Mouse (Mus musculus) heart, embryonic 13.5 days (tissue): ENCODE measurements at regions not wholly inside any gene's neighbourhood (a gene's known extent, or its start where the extent isn't known, plus 50 kb on each side); places are given as distances from the start of the nearest gene placed in this dataset.

Experiments
- ATAC-seq: fragments of 200-750 bp; cut with Nextera tagmentation; 2 replicates; pipeline ENCODE4 v1.8.0; 2017; ENCODE audit warnings: moderate TSS enrichment; ENCODE audit not compliant: insufficient number of reproducible peaks, low FRiP score, low TSS enrichment; ENCODE audit errors: extremely low read depth
- H3K27ac ChIP-seq: fragments of 300-500 bp; sonication (generic); replicated peaks from 2 replicates; pipeline ENCODE4 v1.5.1; 2015; ENCODE audit warnings: moderate library complexity, mild to moderate bottlenecking, inconsistent platforms
- H3K27me3 ChIP-seq: fragments of 300-500 bp; sonication (generic); replicated peaks from 2 replicates; pipeline ENCODE4 v1.6.1; 2015; ENCODE audit warnings: mild to moderate bottlenecking, inconsistent platforms
- H3K36me3 ChIP-seq: fragments of 300-500 bp; sonication (generic); 2 replicates; pipeline ENCODE4 v1.6.1; 2015; ENCODE audit warnings: mild to moderate bottlenecking, inconsistent platforms
- H3K4me1 ChIP-seq: fragments of 300-500 bp; sonication (generic); 2 replicates; pipeline ENCODE4 v1.6.1; 2015; ENCODE audit warnings: inconsistent platforms
- H3K4me2 ChIP-seq: fragments of 300-500 bp; sonication (generic); 2 replicates; pipeline ENCODE4 v1.6.1; 2015; ENCODE audit warnings: inconsistent platforms, mild to moderate bottlenecking, moderate library complexity
- H3K4me3 ChIP-seq: fragments of 300-500 bp; sonication (generic); 2 replicates; pipeline ENCODE4 v1.5.1; 2015; ENCODE audit warnings: moderate library complexity, mild to moderate bottlenecking, inconsistent platforms
- H3K9ac ChIP-seq: fragments of 300-500 bp; sonication (generic); 2 replicates; pipeline ENCODE4 v1.6.1; 2015; ENCODE audit warnings: inconsistent platforms, mild to moderate bottlenecking, moderate library complexity
- H3K9me3 ChIP-seq: fragments of 300-500 bp; sonication (generic); 2 replicates; pipeline ENCODE4 v1.6.1; 2016; ENCODE audit warnings: inconsistent platforms
- WGBS: fragments of 180-500 bp; shearing (Covaris S2); methylation state at CpG from one replicate; pipeline ENCODE4 v1.1.7; 2015; ENCODE audit warnings: mixed read lengths; 5-methylcytosine and 5-hydroxymethylcytosine counted together

DNA sequence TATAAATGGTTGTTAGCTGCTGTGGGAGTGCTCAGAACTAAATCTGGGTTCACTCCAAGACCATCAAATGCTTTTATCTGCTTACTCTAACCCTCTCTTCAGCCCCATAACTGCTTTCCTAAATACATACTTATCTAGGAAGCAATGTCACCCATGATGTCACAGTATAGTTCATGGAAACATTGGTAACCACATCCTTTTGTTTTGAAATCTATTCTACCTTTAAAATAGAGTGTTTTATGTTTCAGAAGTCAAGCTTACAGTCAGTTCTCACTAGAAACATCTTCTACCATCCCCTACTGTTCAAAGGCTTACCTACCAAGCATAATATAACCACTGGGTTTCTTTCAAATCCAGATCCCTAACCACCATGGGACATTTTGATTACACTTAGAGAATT, 436.4 kb upstream of the Intu start:
- H3K36me3 ChIP-seq: no peaks in the 10 kb centered on the region
- no peaks in the 10 kb centered on the region for H3K4me1 ChIP-seq
- no peaks in the 10 kb centered on the region for H3K27me3 ChIP-seq
- H3K9ac ChIP-seq: no peak overlapping the region
- H3K4me3 ChIP-seq: no peak overlapping the region
- H3K27ac ChIP-seq: no peak overlapping the region
- peaks cover 4% of the 10 kb centered on the region for H3K9me3 ChIP-seq
- no peak for ATAC-seq
- H3K4me2 ChIP-seq: no peak overlapping the region

DNA sequence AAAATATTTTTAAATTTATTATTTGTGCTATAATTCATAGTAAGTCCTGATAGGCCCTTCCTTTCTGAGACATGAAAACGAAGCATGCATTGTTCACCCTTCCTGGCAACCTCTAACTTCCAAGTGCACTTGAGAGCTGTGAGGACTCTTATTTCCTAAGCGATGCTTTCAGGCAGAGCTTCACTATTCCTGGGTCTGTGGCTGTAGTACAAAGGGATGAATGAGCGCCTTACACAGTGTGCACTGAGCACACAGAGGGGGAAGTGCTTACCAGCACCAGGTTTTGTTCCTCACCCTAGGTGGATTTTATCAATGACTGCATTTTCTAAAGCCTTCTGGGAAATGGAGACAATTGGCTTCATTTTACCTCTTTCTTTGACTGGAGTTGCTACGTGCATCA, 428.4 kb upstream of the Intu start:
- Histone ChIP-seq H3K9ac (no peak overlapping the region), H3K36me3 (no peaks in the 10 kb centered on the region)
- WGBS: 68% methylated on average over 4 of the region's 4 CpGs

DNA sequence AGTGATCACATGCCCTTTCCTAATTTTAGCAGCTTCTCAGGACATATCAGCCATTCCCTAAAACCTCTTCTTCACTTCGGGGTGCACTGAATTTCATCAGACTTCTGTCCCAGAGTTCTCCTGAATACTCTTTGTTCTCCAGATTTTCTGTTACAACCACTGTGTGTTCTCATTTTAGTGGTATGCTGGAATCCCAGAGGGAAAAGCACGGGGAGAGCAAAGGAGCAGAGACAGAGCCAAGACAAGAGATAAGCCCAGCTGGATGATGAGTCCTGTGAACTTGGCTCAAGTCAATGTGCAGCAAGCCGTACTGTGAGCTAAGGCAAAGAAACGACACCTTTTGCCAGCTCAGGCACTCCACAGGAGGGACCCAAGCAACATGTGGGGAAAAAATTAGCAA, 416.3 kb upstream of the Intu start:
- Histone ChIP-seq H3K9me3 (no peaks in the 10 kb centered on the region), H3K27me3 (no peaks in the 10 kb centered on the region), H3K9ac (no peak overlapping the region), H3K36me3 (no peaks in the 10 kb centered on the region), H3K4me2 (0 out of 2 replicates have a peak overlapping the region, but pooled peaks have one; percentile 16), H3K27ac (0 out of 2 replicates have a peak overlapping the region, but pooled peaks have one; percentile 28), H3K4me3 (no peak overlapping the region), H3K4me1 (peaks cover 12% of the 10 kb centered on the region)
- ATAC-seq: no peak
- 25% methylated on average over 4 of the region's 4 CpGs for WGBS

More for the DNA sequence above, 428.4 kb upstream of the Intu start:
- H3K27me3 ChIP-seq: no peaks in the 10 kb centered on the region
- no peak for ATAC-seq
- H3K4me1 ChIP-seq: no peaks in the 10 kb centered on the region
- H3K4me2 ChIP-seq: no peak overlapping the region
- no peak overlapping the region for H3K27ac ChIP-seq
- H3K4me3 ChIP-seq: no peak overlapping the region
- H3K9me3 ChIP-seq: peaks cover 4% of the 10 kb centered on the region

- ATAC-seq: no peak
- Histone ChIP-seq H3K4me1 (peaks cover 17% of the 10 kb centered on the region), H3K27me3 (0 out of 2 replicates have a peak, but pooled peaks cover 4% of the 10 kb centered on the region), H3K9ac (no peak overlapping the region), H3K9me3 (no peaks in the 10 kb centered on the region), H3K4me2 (no peak overlapping the region), H3K27ac (no peak overlapping the region), H3K36me3 (no peaks in the 10 kb centered on the region), H3K4me3 (no peak overlapping the region)
- 73% methylated on average over 3 of the region's 3 CpGs for WGBS
Observed at GRCm38 (mm10) chr3:40118551-40118950, 412.5 kb upstream of the Intu start.

GRCm38 (mm10) chr3:40119462-40119861, 411.6 kb upstream of the Intu start:
- Histone ChIP-seq H3K27ac (no peak overlapping the region), H3K4me1 (peaks cover 17% of the 10 kb centered on the region), H3K4me3 (no peak overlapping the region), H3K27me3 (0 out of 2 replicates have a peak, but pooled peaks cover 4% of the 10 kb centered on the region), H3K36me3 (no peaks in the 10 kb centered on the region), H3K4me2 (no peak overlapping the region), H3K9ac (no peak overlapping the region), H3K9me3 (no peaks in the 10 kb centered on the region)
- 21% methylated on average over 1 of the region's 1 CpGs for WGBS
- no peak for ATAC-seq

DNA sequence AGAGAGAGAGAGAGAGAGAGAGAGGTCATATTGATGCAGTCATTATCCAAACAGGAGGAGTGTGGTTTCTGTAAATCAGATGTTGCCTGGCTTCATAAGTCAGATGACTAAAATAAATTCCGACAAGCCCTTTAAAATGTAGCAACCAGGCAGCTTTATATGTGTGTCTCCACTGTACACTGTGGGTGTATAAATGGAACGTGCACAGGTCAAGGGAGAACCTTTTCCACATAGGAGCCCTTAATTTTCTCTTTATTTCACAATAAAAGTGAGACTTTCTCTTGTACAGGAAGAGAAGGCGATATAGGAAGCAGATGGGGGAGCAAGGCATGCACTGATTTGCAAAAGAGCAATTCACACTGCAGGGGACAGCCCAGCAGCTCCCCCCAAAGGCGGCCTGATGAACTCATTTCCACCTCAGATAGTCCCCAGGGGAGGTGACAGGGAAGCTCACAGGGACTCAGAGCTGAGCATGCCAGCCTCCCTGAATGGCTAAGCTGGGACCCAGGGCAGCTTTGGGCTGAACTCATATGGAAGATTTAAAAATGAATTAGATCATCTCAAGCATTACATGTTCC, 410.7 kb upstream of the Intu start:
- H3K9me3 ChIP-seq: no peaks in the 10 kb centered on the region
- ATAC-seq: no peak; the same call in 1 of the 2 replicates
- H3K27me3 ChIP-seq: 0 out of 2 replicates have a peak, but pooled peaks cover 4% of the 10 kb centered on the region
- H3K4me1 ChIP-seq: peaks cover 11% of the 10 kb centered on the region
- no peak overlapping the region for H3K9ac ChIP-seq
- no peak overlapping the region for H3K27ac ChIP-seq
- no peak overlapping the region for H3K4me3 ChIP-seq
- WGBS: 23% methylated on average over 4 of the region's 4 CpGs
- H3K4me2 ChIP-seq: no peak overlapping the region
- H3K36me3 ChIP-seq: no peaks in the 10 kb centered on the region

DNA sequence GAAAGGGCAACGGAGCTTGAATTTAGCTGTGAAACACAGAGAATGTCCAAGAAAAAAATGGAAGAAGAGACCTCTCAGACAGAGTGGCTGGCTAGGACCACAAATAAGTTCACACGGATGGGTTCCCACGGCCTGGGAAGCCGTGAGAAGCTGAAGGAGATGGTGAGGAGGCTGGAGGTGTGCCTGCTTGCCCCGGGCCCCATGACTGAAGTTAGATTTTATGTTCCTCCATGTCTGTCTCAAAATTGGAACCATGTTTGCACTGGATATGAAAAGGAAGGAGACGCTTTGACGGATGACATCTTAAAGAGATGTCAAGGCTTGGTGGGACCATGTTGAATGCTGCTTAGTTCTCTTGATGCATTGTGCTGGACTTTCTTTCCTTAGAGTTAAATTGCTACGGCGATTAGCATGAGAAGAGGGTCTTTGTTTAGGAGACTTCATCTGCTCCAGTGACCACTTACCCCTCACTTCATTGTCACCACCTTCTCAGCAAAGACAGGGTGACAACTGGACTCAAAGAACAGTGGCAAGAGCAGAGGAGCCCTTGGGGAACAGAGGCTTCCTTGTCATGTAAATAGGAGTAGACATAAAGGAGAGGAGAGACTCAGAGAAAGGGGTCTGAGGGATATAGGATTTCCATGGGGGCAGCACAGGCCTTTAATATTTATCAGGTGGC, 407.4 kb upstream of the Intu start:
- Histone ChIP-seq H3K9ac (no peak overlapping the region), H3K36me3 (no peaks in the 10 kb centered on the region), H3K27ac (no peak overlapping the region), H3K4me3 (no peak overlapping the region), H3K9me3 (no peaks in the 10 kb centered on the region), H3K4me1 (peaks cover 11% of the 10 kb centered on the region), H3K4me2 (no peak overlapping the region), H3K27me3 (0 out of 2 replicates have a peak, but pooled peaks cover 4% of the 10 kb centered on the region)
- ATAC-seq: no peak
- WGBS: 78% methylated on average over 9 of the region's 9 CpGs

DNA sequence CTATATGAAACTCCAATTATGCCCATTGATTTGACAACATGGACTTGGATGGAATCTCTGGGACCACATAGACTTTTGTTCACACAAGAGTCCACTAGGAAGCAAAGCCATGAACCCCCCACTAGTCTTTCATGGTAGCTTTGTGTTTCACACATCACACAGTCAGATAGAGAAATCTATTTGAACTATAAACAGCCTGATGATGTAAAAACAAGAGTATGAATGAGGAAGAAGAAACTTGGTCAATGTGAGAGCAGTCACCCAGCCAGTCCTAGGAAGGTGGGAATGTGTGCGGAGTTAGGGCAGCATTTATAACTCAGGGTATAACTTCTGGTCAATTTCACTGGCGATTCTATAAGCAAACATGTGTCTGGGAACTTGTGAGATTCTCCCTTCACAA, 404.2 kb upstream of the Intu start:
- Histone ChIP-seq H3K9ac (no peak overlapping the region), H3K9me3 (no peaks in the 10 kb centered on the region), H3K27ac (no peak overlapping the region), H3K4me3 (no peak overlapping the region), H3K27me3 (0 out of 2 replicates have a peak, but pooled peaks cover 4% of the 10 kb centered on the region), H3K36me3 (no peaks in the 10 kb centered on the region), H3K4me2 (no peak overlapping the region), H3K4me1 (no peaks in the 10 kb centered on the region)
- no peak for ATAC-seq
- 70% methylated on average over 2 of the region's 2 CpGs for WGBS

DNA sequence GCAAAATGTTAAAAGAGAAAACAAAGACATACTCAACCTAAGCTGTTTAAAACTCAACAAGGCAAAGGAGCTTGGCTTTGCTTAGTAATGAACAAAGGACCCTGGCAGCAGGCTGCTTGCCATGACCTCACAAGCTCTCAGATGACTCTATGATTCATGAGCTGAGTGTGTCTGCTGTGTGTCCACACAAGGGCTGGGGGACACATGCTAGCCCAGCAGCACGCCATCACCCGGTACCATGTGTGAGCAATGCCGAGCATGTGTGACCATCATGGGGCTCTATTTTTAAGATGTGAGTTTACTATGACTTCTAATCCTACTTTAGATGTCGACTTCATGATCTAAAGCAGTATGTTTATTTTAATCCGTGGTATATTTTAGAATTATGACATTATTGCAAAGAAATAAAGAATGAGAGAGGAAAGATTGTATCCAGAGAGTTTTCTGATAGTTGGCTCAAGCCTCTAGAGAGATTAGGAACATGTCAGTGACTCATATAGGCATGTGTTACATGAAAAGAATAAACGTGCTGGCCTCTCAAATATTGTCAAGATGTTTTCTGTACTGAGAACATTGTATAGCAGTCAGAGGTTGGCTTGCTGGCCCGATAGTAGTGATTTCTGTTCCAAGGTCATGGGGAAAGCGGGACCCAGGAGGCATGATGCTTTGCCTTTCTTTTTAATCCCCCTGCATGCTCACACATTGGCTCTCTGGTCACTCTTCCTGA, 400.1 kb upstream of the Intu start:
- Histone ChIP-seq H3K9ac (no peak overlapping the region), H3K27ac (no peak overlapping the region), H3K9me3 (no peaks in the 10 kb centered on the region), H3K4me3 (no peak overlapping the region), H3K4me2 (no peak overlapping the region), H3K36me3 (no peaks in the 10 kb centered on the region), H3K4me1 (no peaks in the 10 kb centered on the region), H3K27me3 (no peaks in the 10 kb centered on the region)
- no peak for ATAC-seq
- 64% methylated on average over 8 of the region's 8 CpGs for WGBS

GRCm38 (mm10) chr3:40138671-40139070, 392.4 kb upstream of the Intu start:
- WGBS: 75% methylated on average over 5 of the region's 5 CpGs
- H3K4me1 ChIP-seq: no peaks in the 10 kb centered on the region
- no peaks in the 10 kb centered on the region for H3K36me3 ChIP-seq
- H3K9me3 ChIP-seq: no peaks in the 10 kb centered on the region
- no peak overlapping the region for H3K9ac ChIP-seq
- no peak overlapping the region for H3K4me3 ChIP-seq
- no peak for ATAC-seq
- no peak overlapping the region for H3K4me2 ChIP-seq
- no peak overlapping the region for H3K27ac ChIP-seq
- no peaks in the 10 kb centered on the region for H3K27me3 ChIP-seq

GRCm38 (mm10) chr3:40142229-40142628, 388.9 kb upstream of the Intu start:
- 78% methylated on average over 5 of the region's 5 CpGs for WGBS
- no peaks in the 10 kb centered on the region for H3K4me1 ChIP-seq
- no peak overlapping the region for H3K4me3 ChIP-seq
- no peaks in the 10 kb centered on the region for H3K36me3 ChIP-seq
- peaks cover 5% of the 10 kb centered on the region; the same call in 1 of the 2 replicates for H3K9me3 ChIP-seq
- no peak overlapping the region for H3K9ac ChIP-seq
- H3K27me3 ChIP-seq: no peaks in the 10 kb centered on the region
- no peak overlapping the region for H3K27ac ChIP-seq
- ATAC-seq: no peak
- no peak overlapping the region for H3K4me2 ChIP-seq
